In genomic region chr6:125146797-125147196, GRCm38 (mm10) we compare ENCODE assay signal across 7 mouse cellular contexts. TPM values are rescaled to one million over a fixed set of nuclear protein-coding genes. Genes with fewer than 3 reads are reported as not detected.
DNase-seq lines count a peak whose midpoint lies in the region; ATAC-seq lines count a peak whose summit lies in the region.

No protein-coding gene starts in this region.

- intact Hi-C loops in heart, postnatal 36 days (cut with DNase I), result loop anchor here (5.0 kb wide), 1 partner anchor 126 kb away; no protein-coding TSS in a partner anchor

- H3K9ac ChIP-seq in embryonic facial prominence, embryonic 13.5 days, result peak overlapping the region; percentile 88
- H3K9ac ChIP-seq in liver, embryonic 11.5 days (ENCODE audit: low read depth, low read length), result 0 out of 2 replicates have a peak overlapping the region, but pooled peaks have one; percentile 28
- H3K9ac ChIP-seq in neural tube, embryonic 13.5 days, result peak overlapping the region; percentile 93

- 86% methylated on average over 4 of the region's 4 CpGs for WGBS in embryonic facial prominence, embryonic 13.5 days
- 62% methylated on average over 4 of the region's 4 CpGs for WGBS in liver, embryonic 11.5 days
- WGBS in neural tube, embryonic 13.5 days, result 80% methylated on average over 4 of the region's 4 CpGs

- no peaks in the 10 kb centered on the region for H3K27me3 ChIP-seq in embryonic facial prominence, embryonic 13.5 days
- no peaks in the 10 kb centered on the region for H3K27me3 ChIP-seq in liver, embryonic 11.5 days (replicated peaks; ENCODE audit: control insufficient read depth, insufficient read depth, low read length)
- H3K27me3 ChIP-seq in neural tube, embryonic 13.5 days, result no peaks in the 10 kb centered on the region

- peaks cover 35% of the 10 kb centered on the region for H3K4me1 ChIP-seq in embryonic facial prominence, embryonic 13.5 days
- peaks cover 43% of the 10 kb centered on the region for H3K4me1 ChIP-seq in liver, embryonic 11.5 days (replicated peaks; ENCODE audit: control insufficient read depth, insufficient read depth, low read length)
- H3K4me1 ChIP-seq in neural tube, embryonic 13.5 days (replicated peaks), result peaks cover 51% of the 10 kb centered on the region

- H3K4me3 ChIP-seq in embryonic facial prominence, embryonic 13.5 days, result peak overlapping the region; percentile 73
- H3K4me3 ChIP-seq in liver, embryonic 11.5 days (ENCODE audit: low read depth, low read length), result peak overlapping the region; percentile 78
- H3K4me3 ChIP-seq in neural tube, embryonic 13.5 days, result peak overlapping the region; percentile 83

- no peak for ATAC-seq in embryonic facial prominence, embryonic 13.5 days (ENCODE audit: insufficient number of reproducible peaks, insufficient read depth, low FRiP score, low TSS enrichment, low read depth)
- ATAC-seq in liver, embryonic 11.5 days (replicated peaks; ENCODE audit: low FRiP score), result no peak
- no peak for ATAC-seq in neural tube, embryonic 13.5 days (ENCODE audit: low read depth)
- ATAC-seq in CD4-positive, CD25-positive, alpha-beta regulatory T cell, adult 4 months, result no peak

- H3K9me3 ChIP-seq in embryonic facial prominence, embryonic 13.5 days, result no peaks in the 10 kb centered on the region
- no peaks in the 10 kb centered on the region for H3K9me3 ChIP-seq in liver, embryonic 11.5 days (ENCODE audit: control insufficient read depth, low read length)
- H3K9me3 ChIP-seq in neural tube, embryonic 13.5 days, result no peaks in the 10 kb centered on the region

- DNase-seq in right cerebral cortex, adult 2 months (ENCODE audit: low spot score in 2 of 2), result peak; percentile 42 to 60
- no peak for DNase-seq in right cerebral cortex, postnatal 14 days
- DNase-seq in heart, postnatal 36 days, result peak; percentile 53 to 62
- no peak for DNase-seq in liver, embryonic 11.5 days (ENCODE audit: low spot score)

- H3K27ac ChIP-seq in embryonic facial prominence, embryonic 13.5 days, result no peak overlapping the region; the same call in 1 of the 2 replicates
- peak overlapping the region; percentile 2; the same call in 1 of the 2 replicates for H3K27ac ChIP-seq in liver, embryonic 11.5 days (ENCODE audit: low read depth, low read length)
- H3K27ac ChIP-seq in neural tube, embryonic 13.5 days (replicated peaks), result peak overlapping the region; percentile 61

- H3K36me3 ChIP-seq in embryonic facial prominence, embryonic 13.5 days, result peaks cover 42% of the 10 kb centered on the region
- peaks cover 19% of the 10 kb centered on the region for H3K36me3 ChIP-seq in liver, embryonic 11.5 days (ENCODE audit: control insufficient read depth, insufficient read depth, low read length)
- peaks cover 39% of the 10 kb centered on the region for H3K36me3 ChIP-seq in neural tube, embryonic 13.5 days

- peak overlapping the region; percentile 93 for H3K4me2 ChIP-seq in embryonic facial prominence, embryonic 13.5 days
- H3K4me2 ChIP-seq in liver, embryonic 11.5 days, result peak overlapping the region; percentile 98
- peak overlapping the region; percentile 91 for H3K4me2 ChIP-seq in neural tube, embryonic 13.5 days

RNA-seq across cellular contexts. Expression of gene Iffo1, which starts 1.8 kb away (rescaled TPM):
- polyA plus RNA-seq in embryonic facial prominence, embryonic 13.5 days (2015; fragmentation: Nextera tagmentation; extraction: Ambion mirVana), result 15.5 and 17.6 TPM in 2 replicates
- 1 to 10 TPM; 6.6 to 9.4 TPM for total RNA-seq in heart, postnatal 36 days (2021)
- 7.7 and 9.9 TPM in 2 replicates for polyA plus RNA-seq in liver, embryonic 11.5 days (2014; fragmentation: Nextera tagmentation; extraction: Ambion mirVana)
- 21.1 and 24.0 TPM in 2 replicates for polyA plus RNA-seq in neural tube, embryonic 13.5 days (2015; fragmentation: Nextera tagmentation; extraction: Ambion mirVana)
- polyA plus RNA-seq in CD4-positive, CD25-positive, alpha-beta regulatory T cell, adult 4 months (2017; shearing (Covaris generic)), result 10 to 100 TPM in 1 of 2 experiments, 1 to 10 TPM in 1; 9.5 to 10.6 TPM

RNA-seq across cellular contexts. Expression of gene Nop2, which starts 15.1 kb away (rescaled TPM):
- 62.5 and 69.3 TPM in 2 replicates for polyA plus RNA-seq in embryonic facial prominence, embryonic 13.5 days (2015; fragmentation: Nextera tagmentation; extraction: Ambion mirVana)
- total RNA-seq in heart, postnatal 36 days (2021), result 10 to 100 TPM; 20.3 to 21.0 TPM
- 114 and 125 TPM in 2 replicates for polyA plus RNA-seq in liver, embryonic 11.5 days (2014; fragmentation: Nextera tagmentation; extraction: Ambion mirVana)
- 44.5 and 45.3 TPM in 2 replicates for polyA plus RNA-seq in neural tube, embryonic 13.5 days (2015; fragmentation: Nextera tagmentation; extraction: Ambion mirVana)
- polyA plus RNA-seq in CD4-positive, CD25-positive, alpha-beta regulatory T cell, adult 4 months (2017; shearing (Covaris generic)), result 10 to 100 TPM; 51.5 to 59.7 TPM

RNA-seq across cellular contexts. Expression of gene Gapdh, which starts 19.5 kb away (rescaled TPM):
- 1,482 and 1,867 TPM in 2 replicates for polyA plus RNA-seq in embryonic facial prominence, embryonic 13.5 days (2015; fragmentation: Nextera tagmentation; extraction: Ambion mirVana)
- total RNA-seq in heart, postnatal 36 days (2021), result 1,000 to 10,000 TPM; 4,473 to 4,723 TPM
- 2,450 and 2,526 TPM in 2 replicates for polyA plus RNA-seq in liver, embryonic 11.5 days (2014; fragmentation: Nextera tagmentation; extraction: Ambion mirVana)
- 1,206 and 1,336 TPM in 2 replicates for polyA plus RNA-seq in neural tube, embryonic 13.5 days (2015; fragmentation: Nextera tagmentation; extraction: Ambion mirVana)
- polyA plus RNA-seq in CD4-positive, CD25-positive, alpha-beta regulatory T cell, adult 4 months (2017; shearing (Covaris generic)), result 100 to 1,000 TPM; 215 to 384 TPM

RNA-seq across cellular contexts. Expression of gene Ncapd2, which starts 44.7 kb away (rescaled TPM):
- polyA plus RNA-seq in embryonic facial prominence, embryonic 13.5 days (2015; fragmentation: Nextera tagmentation; extraction: Ambion mirVana), result 150 and 163 TPM in 2 replicates
- total RNA-seq in heart, postnatal 36 days (2021), result 10 to 100 TPM; 20.8 to 25.3 TPM
- polyA plus RNA-seq in liver, embryonic 11.5 days (2014; fragmentation: Nextera tagmentation; extraction: Ambion mirVana), result 150 and 158 TPM in 2 replicates
- 48.8 and 69.2 TPM in 2 replicates for polyA plus RNA-seq in neural tube, embryonic 13.5 days (2015; fragmentation: Nextera tagmentation; extraction: Ambion mirVana)
- polyA plus RNA-seq in CD4-positive, CD25-positive, alpha-beta regulatory T cell, adult 4 months (2017; shearing (Covaris generic)), result 10 to 100 TPM; 22.6 to 49.4 TPM

RNA-seq across cellular contexts. Expression of gene Mrpl51, which starts 44.8 kb away (rescaled TPM):
- 216 and 218 TPM in 2 replicates for polyA plus RNA-seq in embryonic facial prominence, embryonic 13.5 days (2015; fragmentation: Nextera tagmentation; extraction: Ambion mirVana)
- 100 to 1,000 TPM; 308 to 334 TPM for total RNA-seq in heart, postnatal 36 days (2021)
- 287 and 311 TPM in 2 replicates for polyA plus RNA-seq in liver, embryonic 11.5 days (2014; fragmentation: Nextera tagmentation; extraction: Ambion mirVana)
- 143 and 158 TPM in 2 replicates for polyA plus RNA-seq in neural tube, embryonic 13.5 days (2015; fragmentation: Nextera tagmentation; extraction: Ambion mirVana)
- 10 to 100 TPM; 67.5 to 77.7 TPM for polyA plus RNA-seq in CD4-positive, CD25-positive, alpha-beta regulatory T cell, adult 4 months (2017; shearing (Covaris generic))

Comparison
In these comparisons a context has a peak if more than half of its experiments do, and no peak if none do; other contexts are left out.
1. DNase-seq: peak in right cerebral cortex, adult 2 months (2 of 2) and heart, postnatal 36 days (2 of 2); none in right cerebral cortex, postnatal 14 days (single experiment) and liver, embryonic 11.5 days (single experiment).
2. H3K9ac ChIP-seq: peak in every context shown above with its lines; median percentile 93 in neural tube, embryonic 13.5 days; 88 in embryonic facial prominence, embryonic 13.5 days; 28 in liver, embryonic 11.5 days.
3. Peak in every context shown above with its lines, with median percentiles within 50 percentile points of each other: H3K4me2 ChIP-seq and H3K4me3 ChIP-seq.